Mouse (Mus musculus) spleen, adult 12 weeks (tissue): ENCODE data around the gene Noxred1.
"Not testable (repeated sequence)": the region's sequence is repeated elsewhere in the genome, so short reads cannot be mapped to it uniquely, and the experiment has no call there.

Source experiments
- DNase-seq: peaks from one replicate; pipeline ENCODE4 v3.0.0; 2022; ENCODE audit warnings: low spot score

Noxred1 gene

DNA sequence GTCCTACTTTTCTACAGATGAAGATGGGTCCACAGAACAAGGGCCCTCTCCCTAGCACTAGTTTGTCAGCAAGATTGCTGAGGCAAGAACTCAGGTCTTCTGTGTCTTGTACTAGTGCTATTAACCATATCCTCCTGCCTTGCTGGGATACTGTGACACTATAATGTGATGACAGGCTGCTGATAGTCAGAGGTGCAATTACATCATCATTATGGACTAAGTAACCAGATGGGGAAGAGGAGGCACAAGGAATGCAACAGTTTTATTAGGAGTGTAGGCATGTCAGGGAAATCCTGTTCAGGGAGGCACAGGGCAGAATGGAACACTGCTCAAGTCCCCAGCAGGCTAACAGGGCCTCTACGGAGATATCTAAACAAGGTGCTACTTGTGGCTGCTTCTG lies at the start of gene Noxred1:
TSS of gene Noxred1 (minus strand) at position 101 of the 400 bp plus-strand sequence.
- DNase-seq: no peak

GRCm38 (mm10) chr12:87284726-87285125 lies 46.2 kb upstream of the Noxred1 start:
- DNase-seq: no peak

- no peak for DNase-seq
These were observed 45.7 kb upstream of the Noxred1 start for GRCm38 (mm10) chr12:87284268-87284667.

DNA sequence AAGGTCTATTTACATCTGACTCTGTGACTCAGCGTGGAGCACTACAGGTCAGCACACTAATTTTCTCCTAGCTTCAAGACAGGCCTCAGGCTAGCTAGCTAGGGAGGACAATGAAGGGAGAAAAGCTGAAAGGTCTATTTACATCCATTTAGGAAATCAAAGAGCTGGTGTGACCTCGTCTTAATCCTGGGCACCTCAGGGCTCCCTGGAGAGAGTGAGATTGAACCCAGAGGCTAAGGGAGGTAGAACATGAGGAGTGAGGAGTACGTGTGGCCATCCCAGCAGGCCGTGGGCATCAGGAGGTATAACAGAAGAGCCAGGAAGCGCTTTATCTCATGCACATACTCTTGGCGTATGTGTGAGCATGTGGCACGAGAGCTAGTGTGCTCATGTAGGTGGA lies 45.2 kb upstream of the Noxred1 start:
- DNase-seq: no peak

GRCm38 (mm10) chr12:87282743-87283142 lies 44.2 kb upstream of the Noxred1 start:
- DNase-seq: no peak

- no peak for DNase-seq
These were observed 43.2 kb upstream of the Noxred1 start for GRCm38 (mm10) chr12:87281766-87282165.

DNA sequence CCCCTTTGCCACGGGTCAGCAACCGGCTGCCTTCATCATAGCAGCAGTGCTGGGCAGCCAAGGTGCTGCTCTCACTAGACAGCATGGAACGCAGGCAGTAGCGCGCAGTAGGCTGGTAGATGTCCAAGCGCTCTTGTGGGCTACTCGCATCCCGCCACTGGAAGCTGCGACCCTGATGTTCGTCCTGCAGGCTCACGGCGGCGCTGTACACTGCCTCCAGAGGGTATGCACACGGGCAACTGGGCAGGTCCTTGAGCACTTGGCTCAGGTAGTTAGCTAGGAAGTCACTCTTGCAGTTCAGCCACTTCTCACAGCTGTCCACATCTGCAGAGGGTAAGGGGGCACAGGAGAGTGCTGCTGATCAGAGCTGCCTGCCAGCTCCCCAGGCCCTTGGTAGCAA lies 41.3 kb upstream of the Noxred1 start:
- DNase-seq: no peak

GRCm38 (mm10) chr12:87279350-87279749 lies 40.8 kb upstream of the Noxred1 start:
- no peak for DNase-seq

DNA sequence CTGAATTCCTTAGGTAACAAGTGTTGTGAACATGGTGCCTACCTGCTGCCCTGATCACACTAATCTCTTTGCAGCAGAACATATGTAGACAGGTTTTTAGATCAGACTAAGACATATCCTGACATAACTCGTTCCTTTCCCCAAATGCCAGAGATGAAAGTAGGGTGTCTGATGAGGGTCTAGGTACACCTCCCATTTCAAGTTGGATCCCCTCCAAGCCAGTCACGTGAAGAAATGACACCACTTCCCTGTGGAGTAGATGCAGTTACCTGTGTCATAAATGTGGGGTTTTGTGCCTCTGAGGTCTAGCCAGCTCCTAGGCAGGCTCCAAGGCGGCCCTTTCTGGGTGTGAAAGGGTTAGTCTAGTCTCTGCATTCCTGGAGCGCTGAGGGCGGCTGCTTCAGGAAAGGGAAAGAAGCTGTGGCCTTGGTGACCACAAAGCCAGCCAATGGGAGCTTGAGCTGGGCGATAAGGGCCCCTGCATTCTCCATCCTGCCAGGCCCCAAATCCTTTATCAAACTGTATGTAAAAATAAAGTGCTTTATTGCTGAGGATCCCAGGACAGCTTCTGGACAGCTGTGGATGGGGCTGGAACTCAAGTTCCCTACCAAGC lies 39.7 kb upstream of the Noxred1 start:
- no peak for DNase-seq

- DNase-seq: not testable (repeated sequence)
These were observed 38.7 kb upstream of the Noxred1 start for GRCm38 (mm10) chr12:87277251-87277650.

GRCm38 (mm10) chr12:87274853-87275831 lies 36.6 kb upstream of the Noxred1 start:
- no peak for DNase-seq

DNA sequence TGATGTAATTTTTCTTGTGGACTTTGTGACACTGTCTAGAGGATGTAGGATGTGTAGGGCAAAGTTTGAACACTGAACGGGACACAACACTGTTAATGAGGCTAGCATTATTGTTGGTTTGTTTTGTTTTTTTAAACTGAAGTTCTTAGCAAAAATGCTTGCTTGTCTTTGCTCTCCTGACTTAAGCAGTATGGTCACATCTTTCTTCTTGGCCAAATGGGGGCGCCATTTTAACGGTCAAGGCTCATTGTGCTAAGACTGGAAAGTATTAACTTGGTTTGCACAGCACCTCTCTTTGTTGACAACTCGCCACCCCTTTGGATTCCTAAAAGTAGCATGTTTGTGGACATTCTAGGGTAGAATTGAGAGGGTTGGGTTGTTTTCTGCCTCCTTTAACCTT lies 29.1 kb upstream of the Noxred1 start:
- DNase-seq: no peak

- DNase-seq: no peak
These were observed 28.5 kb upstream of the Noxred1 start for GRCm38 (mm10) chr12:87266827-87267603.

GRCm38 (mm10) chr12:87266108-87266826 lies 27.7 kb upstream of the Noxred1 start, which contains the start of the genes Vipas39 and Ahsa1:
Gene Vipas39 (minus strand): TSS chr12:87266256.
Gene Ahsa1 (plus strand): TSS chr12:87266479.
- peak; percentile 85 for DNase-seq

GRCm38 (mm10) chr12:87265444-87265843 lies 26.9 kb upstream of the Noxred1 start:
- no peak for DNase-seq

GRCm38 (mm10) chr12:87260562-87260961 lies 22.0 kb upstream of the Noxred1 start:
- DNase-seq: no peak

GRCm38 (mm10) chr12:87256629-87257028 lies 18.1 kb upstream of the Noxred1 start:
- DNase-seq: no peak

GRCm38 (mm10) chr12:87253878-87254277 lies 15.3 kb upstream of the Noxred1 start:
- DNase-seq: no peak

- DNase-seq: no peak
These were observed 11.6 kb upstream of the Noxred1 start for GRCm38 (mm10) chr12:87250161-87250560.

DNA sequence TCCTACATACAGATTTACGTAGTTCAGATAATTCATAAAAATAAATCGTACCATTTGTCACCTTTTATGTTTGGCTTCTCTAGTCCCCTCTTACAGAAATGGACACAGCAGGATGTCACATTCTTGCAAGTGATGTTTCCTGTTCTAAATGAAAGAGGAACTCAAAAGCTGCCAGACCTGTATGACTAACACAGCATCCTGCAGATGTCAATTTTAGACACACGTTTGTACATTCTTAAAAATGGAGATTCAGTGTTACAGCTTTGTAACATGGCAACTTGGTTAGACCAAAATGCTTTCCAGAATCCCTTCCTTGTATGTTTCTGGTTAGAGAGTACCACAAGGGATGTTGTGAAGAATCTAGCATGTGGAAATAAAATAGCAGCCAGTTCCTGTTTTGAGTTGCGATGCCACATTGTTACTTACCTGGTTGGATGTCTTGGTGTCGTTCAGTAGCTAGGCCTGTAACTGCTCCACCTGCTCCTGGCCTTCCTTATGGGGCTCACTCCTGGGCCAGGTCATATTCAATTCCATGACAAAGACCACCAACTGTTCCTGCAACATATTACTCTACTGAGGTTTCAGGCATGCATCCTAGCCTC lies 1.5 kb downstream of the Noxred1 start:
- no peak for DNase-seq

GRCm38 (mm10) chr12:87230379-87230895 lies 8.1 kb downstream of the Noxred1 start:
- DNase-seq: no peak
